Mouse (Mus musculus): ENCODE measurements around the gene Epha4.

DNA sequence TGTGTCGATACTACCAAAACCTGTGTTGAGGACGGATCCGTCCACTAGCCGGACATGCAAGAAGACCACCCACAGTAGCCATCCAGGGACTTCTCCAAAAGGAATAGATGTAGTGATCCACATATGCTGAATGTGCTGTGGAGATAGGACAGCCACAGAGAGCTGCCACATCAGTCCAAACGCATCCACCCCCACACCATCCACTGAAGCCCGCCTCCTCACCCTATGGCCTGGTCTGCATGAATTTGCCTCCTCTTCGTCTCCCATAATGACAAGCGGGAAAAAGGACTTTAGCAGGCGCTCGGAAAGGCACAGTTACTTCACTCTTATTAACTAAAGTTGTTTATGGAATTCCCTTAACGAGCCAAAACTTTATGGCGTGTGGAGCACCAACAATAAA lies 68.5 kb downstream of the Epha4 start:
- TF ChIP-seq CTCF (conservative IDR thresholded peaks at IDR 0.05; ENCODE audit: insufficient read depth, insufficient read length, low read depth, low read length) = no peak
- TF ChIP-seq POLR2A (IDR thresholded peaks at IDR 0.05; ENCODE audit: low read depth, low read length) = no peak
